Mouse (Mus musculus): Measurements from ENCODE around the gene Sfxn3. TPM values are rescaled to one million over a fixed set of nuclear protein-coding genes. Genes with fewer than 3 reads are reported as not detected.
"Not testable (repeated sequence)": the region's sequence is repeated elsewhere in the genome, so short reads cannot be mapped to it uniquely, and the experiment has no call there.

The Sfxn3 gene
- polyA plus RNA-seq, 1 experiment: 0.11 TPM

DNA sequence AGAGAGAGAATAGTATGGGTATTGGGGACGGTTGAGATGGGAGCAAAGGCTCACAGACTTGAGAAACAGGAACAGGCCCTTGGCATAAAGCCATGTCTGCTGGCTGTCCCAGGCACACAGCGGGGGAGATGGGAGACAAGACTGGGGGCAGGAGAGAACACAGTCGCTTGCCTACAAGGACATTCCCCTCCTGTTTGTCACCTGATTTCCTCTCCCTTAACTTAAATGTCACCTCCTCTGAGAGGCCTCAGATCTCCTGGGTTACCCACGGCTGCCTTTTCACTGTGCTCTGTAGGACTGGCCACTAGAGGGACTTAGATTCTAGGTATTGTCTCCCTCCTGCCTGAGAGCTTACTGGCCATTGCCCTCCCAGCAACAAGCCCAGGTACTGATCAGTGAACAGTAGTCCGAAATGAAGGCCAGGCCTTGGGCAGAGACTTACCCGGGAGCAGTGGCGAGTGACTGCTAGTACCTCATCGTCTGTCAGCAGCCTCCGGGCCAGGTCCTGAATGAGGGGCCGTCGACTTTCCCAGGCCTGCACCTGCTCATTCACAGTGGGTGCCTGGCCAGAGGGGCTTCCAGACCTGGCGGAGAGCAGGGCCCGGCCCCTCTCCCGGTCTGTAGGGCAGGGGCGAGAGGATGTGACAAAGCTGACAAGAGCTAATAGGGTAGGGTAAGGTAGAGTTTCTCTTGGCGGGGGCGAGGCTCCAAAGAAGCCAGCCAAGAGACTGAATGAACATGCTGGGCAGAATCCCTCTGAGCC, 14.6 kb upstream of the Sfxn3 start:
- no peaks in the 10 kb centered on the region; the same call in 1 of the 2 replicates for H3K36me3 ChIP-seq (ENCODE audit: control insufficient read depth)
- no peak overlapping the region for H3K4me3 ChIP-seq (replicated peaks)
- TF ChIP-seq TAL1 (IDR thresholded peaks at IDR 0.05; ENCODE audit: low read length) (no peak), GATA1 (IDR thresholded peaks at IDR 0.05; ENCODE audit: low read length) (no peak)

DNA sequence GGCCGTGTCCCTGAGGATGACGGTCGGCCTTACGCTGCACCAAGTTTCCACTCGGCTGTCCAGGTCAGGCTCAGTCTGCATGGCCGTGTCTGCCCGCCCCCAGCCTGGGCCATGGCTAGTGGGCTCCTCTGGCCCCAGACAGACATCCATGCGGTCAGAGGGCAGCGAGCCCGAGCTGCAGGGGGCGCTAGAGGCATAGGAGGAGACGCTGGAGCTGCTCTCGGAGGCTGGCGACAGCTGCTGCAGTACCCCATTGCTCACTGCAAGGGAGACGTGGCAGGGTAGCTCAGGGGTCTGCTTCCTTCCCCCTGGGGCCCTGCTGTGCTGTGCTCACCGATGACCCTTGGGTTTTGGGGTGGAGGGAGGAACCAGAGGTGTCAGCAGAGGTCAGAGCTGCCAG, 10.4 kb upstream of the Sfxn3 start:
- Histone ChIP-seq H3K4me3 (replicated peaks) (no peak overlapping the region), H3K36me3 (ENCODE audit: control insufficient read depth) (no peaks in the 10 kb centered on the region), H3K4me1 (ENCODE audit: control insufficient read depth) (peaks cover 2% of the 10 kb centered on the region; the same call in 1 of the 2 replicates), H3K9me3 (ENCODE audit: control insufficient read depth, low read length) (no peaks in the 10 kb centered on the region), H3K27me3 (ENCODE audit: control insufficient read depth) (peaks cover 38% of the 10 kb centered on the region)
- no peak for TF ChIP-seq TAL1 (IDR thresholded peaks at IDR 0.05; ENCODE audit: low read length)
- TF ChIP-seq GATA1 (IDR thresholded peaks at IDR 0.05; ENCODE audit: low read length): no peak

More for the DNA sequence above, 14.6 kb upstream of the Sfxn3 start:
- Histone ChIP-seq H3K4me1 (ENCODE audit: control insufficient read depth) (peaks cover 10% of the 10 kb centered on the region), H3K27me3 (ENCODE audit: control insufficient read depth) (peaks cover 6% of the 10 kb centered on the region; the same call in 1 of the 2 replicates), H3K9me3 (ENCODE audit: control insufficient read depth, low read length) (no peaks in the 10 kb centered on the region)

DNA sequence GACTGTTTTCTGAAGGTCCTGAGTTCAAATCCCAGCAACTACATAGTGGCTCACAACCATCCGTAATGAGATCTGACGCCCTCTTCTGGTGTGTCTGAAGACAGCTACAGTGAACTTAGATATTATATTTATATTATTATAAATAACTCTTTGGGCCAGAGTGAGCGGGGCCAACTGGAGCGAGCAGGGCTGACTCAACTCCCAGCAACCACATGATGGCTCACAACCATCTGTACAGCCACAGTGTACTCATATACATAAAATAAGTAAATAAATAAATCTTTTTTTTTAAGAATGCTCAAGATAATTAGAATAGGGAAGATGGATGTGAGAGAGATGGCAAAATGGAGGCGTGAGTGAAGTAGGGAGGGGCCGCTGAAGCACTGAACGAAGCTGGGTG, 9.1 kb upstream of the Sfxn3 start:
- H3K4me3 ChIP-seq (replicated peaks); H3K9me3 ChIP-seq (ENCODE audit: control insufficient read depth, low read length); H3K36me3 ChIP-seq (ENCODE audit: control insufficient read depth); H3K4me1 ChIP-seq (ENCODE audit: control insufficient read depth): not testable (repeated sequence)
- peaks cover 48% of the 10 kb centered on the region for H3K27me3 ChIP-seq (ENCODE audit: control insufficient read depth)

DNA sequence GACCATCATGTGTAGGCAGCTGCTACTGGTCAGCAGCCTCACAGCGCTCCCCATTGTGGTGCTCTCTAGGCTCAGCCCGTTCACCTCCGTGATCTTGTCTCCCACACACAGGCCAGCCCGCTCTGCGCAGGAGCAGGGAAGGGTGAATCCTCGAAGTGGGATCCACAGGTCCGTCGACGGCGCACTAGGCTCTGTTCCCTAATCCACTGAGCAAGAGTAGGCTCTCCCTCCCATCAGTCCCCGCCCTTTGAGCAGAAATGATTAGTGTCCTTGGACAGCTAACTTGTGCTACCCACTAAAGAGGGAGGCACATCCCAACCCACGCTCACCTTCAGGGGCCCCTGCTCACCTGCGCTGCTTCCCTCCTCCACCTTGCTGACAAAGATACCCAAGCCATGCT, 7.1 kb upstream of the Sfxn3 start:
- peaks cover 2% of the 10 kb centered on the region; the same call in 1 of the 2 replicates for H3K4me1 ChIP-seq (ENCODE audit: control insufficient read depth)
- H3K4me3 ChIP-seq (replicated peaks): no peak overlapping the region
- no peaks in the 10 kb centered on the region for H3K9me3 ChIP-seq (ENCODE audit: control insufficient read depth, low read length)
- H3K27me3 ChIP-seq (ENCODE audit: control insufficient read depth): peaks cover 68% of the 10 kb centered on the region
- no peaks in the 10 kb centered on the region for H3K36me3 ChIP-seq (ENCODE audit: control insufficient read depth)
- TF ChIP-seq GATA1 (IDR thresholded peaks at IDR 0.05; ENCODE audit: low read length): no peak
- TF ChIP-seq TAL1 (IDR thresholded peaks at IDR 0.05; ENCODE audit: low read length): no peak

DNA sequence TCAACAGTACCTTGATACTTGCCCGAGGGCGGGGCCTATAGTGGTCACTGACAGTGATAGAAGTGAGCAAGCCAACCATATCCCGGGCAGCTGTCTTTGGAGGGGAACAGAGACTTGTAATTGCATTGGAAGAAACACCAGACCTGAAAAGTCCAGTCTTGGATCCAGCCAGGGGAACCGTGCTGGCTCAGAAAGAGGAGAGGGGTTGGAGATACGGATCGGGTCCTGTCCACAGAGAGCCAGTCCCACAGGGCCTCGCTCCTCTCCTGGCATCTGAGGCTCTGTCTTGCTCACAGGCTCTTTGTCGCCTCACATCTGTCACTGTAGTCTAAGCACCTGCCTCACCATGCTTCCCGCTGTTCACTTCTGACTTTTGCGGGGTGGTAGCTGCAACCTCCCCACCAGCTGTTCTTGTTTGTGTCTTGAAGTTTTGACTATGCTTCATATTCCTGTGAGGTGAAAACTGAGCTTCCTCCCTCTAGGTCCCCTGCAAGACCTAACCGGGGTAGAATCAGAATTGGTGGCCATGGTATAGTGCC, 2.8 kb upstream of the Sfxn3 start:
- H3K4me3 ChIP-seq (replicated peaks): no peak overlapping the region
- peaks cover 28% of the 10 kb centered on the region for H3K4me1 ChIP-seq (ENCODE audit: control insufficient read depth)
- no peaks in the 10 kb centered on the region for H3K9me3 ChIP-seq (ENCODE audit: control insufficient read depth, low read length)
- no peak for TF ChIP-seq GATA1 (IDR thresholded peaks at IDR 0.05; ENCODE audit: low read length)
- TF ChIP-seq TAL1 (IDR thresholded peaks at IDR 0.05; ENCODE audit: low read length): no peak
- peaks cover 85% of the 10 kb centered on the region for H3K27me3 ChIP-seq (ENCODE audit: control insufficient read depth)
- H3K36me3 ChIP-seq (ENCODE audit: control insufficient read depth): no peaks in the 10 kb centered on the region

DNA sequence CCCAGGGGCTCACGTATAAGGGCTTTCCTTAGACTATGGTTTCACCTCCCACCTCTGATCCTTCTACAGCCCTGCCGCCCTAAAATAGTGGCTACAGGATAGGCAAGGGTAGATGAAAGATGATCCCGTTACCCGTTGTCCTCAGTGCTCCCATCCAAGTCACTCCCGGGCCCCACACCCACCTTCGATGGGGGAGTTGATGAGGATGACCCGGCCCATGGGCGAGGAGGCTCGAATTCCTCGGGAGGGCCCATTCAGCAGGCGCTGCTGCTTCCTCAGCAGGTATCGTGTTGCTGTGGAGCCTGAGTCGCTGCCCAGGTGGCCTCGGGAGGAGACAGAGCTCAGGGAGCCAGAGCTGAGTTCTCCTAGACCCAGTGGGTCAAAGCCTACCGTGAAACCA, 2.1 kb upstream of the Sfxn3 start:
- Histone ChIP-seq H3K4me1 (ENCODE audit: control insufficient read depth) (peaks cover 28% of the 10 kb centered on the region), H3K4me3 (replicated peaks) (no peak overlapping the region), H3K36me3 (ENCODE audit: control insufficient read depth) (no peaks in the 10 kb centered on the region), H3K27me3 (ENCODE audit: control insufficient read depth) (peaks cover 81% of the 10 kb centered on the region), H3K9me3 (ENCODE audit: control insufficient read depth, low read length) (no peaks in the 10 kb centered on the region)
- TF ChIP-seq GATA1 (IDR thresholded peaks at IDR 0.05; ENCODE audit: low read length) (no peak), TAL1 (IDR thresholded peaks at IDR 0.05; ENCODE audit: low read length) (no peak)

DNA sequence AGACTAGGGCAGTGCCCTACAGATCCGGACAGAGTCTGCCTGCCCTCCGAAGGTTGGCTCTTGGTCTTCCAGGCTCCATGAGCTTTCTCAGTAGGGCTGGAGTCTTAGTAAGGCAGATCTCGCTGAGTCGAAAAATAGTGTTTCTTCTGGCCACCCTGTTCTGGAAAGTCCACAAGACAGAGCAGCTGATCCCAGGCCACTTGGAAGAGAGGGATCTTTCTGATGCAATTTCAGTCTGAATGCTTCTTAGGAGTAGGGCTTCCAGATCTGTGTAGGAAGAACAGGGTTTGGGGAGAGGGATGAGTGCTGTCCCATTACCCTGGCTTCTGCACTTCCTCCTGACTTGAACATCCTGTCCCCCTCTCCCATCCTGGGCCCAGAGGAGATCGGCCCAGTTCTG, 1.7 kb upstream of the Sfxn3 start, which contains the start of gene Pdzd7:
TSS of gene Pdzd7 (minus strand) at position 67 of the 400 bp plus-strand sequence.
- Histone ChIP-seq H3K27me3 (ENCODE audit: control insufficient read depth) (peaks cover 77% of the 10 kb centered on the region), H3K36me3 (ENCODE audit: control insufficient read depth) (no peaks in the 10 kb centered on the region), H3K4me3 (replicated peaks) (peak within 1 kb of the TSS; percentile 64), H3K9me3 (ENCODE audit: control insufficient read depth, low read length) (no peaks in the 10 kb centered on the region), H3K4me1 (ENCODE audit: control insufficient read depth) (peaks cover 28% of the 10 kb centered on the region)
- TF ChIP-seq GATA1 (IDR thresholded peaks at IDR 0.05; ENCODE audit: low read length) (no peak), TAL1 (IDR thresholded peaks at IDR 0.05; ENCODE audit: low read length) (no peak)

DNA sequence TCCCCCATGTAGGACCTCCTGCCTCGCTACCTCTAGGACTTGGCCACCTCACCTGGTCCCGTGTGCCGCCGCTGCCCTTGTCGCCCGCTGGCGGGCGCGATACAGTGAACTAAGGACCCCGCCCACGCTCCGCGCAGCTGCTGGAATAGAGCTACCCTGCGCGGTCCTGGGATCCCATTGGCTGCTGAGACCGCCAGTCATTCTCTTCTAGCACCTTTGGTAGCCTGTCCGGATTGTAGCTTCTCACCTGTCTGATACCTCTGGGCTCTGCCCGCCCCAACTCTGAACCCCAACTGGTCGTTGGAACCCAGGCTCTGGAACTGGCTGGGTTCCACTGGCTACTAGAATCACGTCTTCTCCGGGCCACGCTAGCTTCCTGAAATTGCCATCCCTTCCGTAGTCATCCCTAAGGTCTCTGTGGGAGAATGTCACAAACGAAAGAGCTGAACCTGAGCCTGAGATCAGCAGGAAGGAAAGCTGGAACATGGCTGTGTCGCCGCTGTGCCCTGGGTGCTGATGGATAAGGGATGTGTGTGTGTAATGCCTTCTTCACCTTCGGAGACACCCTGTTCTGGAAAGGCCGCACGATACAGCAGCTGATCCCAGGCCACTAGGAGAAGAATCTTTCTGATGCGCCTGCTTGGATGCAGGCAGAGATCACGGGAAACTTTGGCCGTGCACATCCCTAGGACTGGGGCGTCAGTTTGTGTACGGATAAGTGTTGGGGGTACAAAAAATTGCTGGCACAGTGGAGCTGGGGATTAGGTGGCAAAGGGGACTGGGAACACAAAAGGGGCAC, 581 bp upstream of the Sfxn3 start:
- Histone ChIP-seq H3K9me3 (ENCODE audit: control insufficient read depth, low read length) (no peaks in the 10 kb centered on the region), H3K4me1 (ENCODE audit: control insufficient read depth) (peaks cover 28% of the 10 kb centered on the region), H3K36me3 (ENCODE audit: control insufficient read depth) (no peaks in the 10 kb centered on the region), H3K4me3 (replicated peaks) (peak overlapping the region; percentile 64), H3K27me3 (ENCODE audit: control insufficient read depth) (peaks cover 66% of the 10 kb centered on the region)
- TF ChIP-seq GATA1 (IDR thresholded peaks at IDR 0.05; ENCODE audit: low read length) (no peak), TAL1 (IDR thresholded peaks at IDR 0.05; ENCODE audit: low read length) (no peak)
